21 mouse cellular contexts compared by ENCODE assay signal in genomic region chr11:92084766-92085165, GRCm38 (mm10).
DNase-seq lines count a peak whose midpoint lies in the region; ATAC-seq lines count a peak whose summit lies in the region.
"Had no signal": no experiment of that assay in that cellular context is flagged by ENCODE, and none has a peak within 500 bp of the region (broad histone marks: within the 10 kb centered on the region; RNA-seq: fewer than 3 reads in every experiment).

No protein-coding gene starts in this region.

- peak; percentile 80 for ATAC-seq in frontal cortex, adult (ENCODE audit: low TSS enrichment)
- ATAC-seq: activated CD4-positive, CD25-positive, alpha-beta regulatory T cell, adult 4 months; CD4-positive, CD25-positive, alpha-beta regulatory T cell, adult 4 months; forebrain, embryonic 14.5 days; forebrain, embryonic 16.5 days; Patski had no signal

- no peak for DNase-seq in frontal cortex, postnatal 14 days (ENCODE audit: low spot score in 2 of 2)
- DNase-seq in right cerebral cortex, adult 18-20 months: peak; percentile 7
- DNase-seq in right cerebral cortex, postnatal 4 days: no peak
- no peak for DNase-seq in kidney, postnatal 4 days
- DNase-seq: adrenal gland, adult 8-10 months; adrenal gland, postnatal 14 days; adrenal gland, postnatal 36 days; B cell, adult 2 months; cerebellum, adult 11 months; cerebellum, adult 18-20 months; cerebellum, adult 8-10 months; cerebellum, adult 9-11 months; cerebellum, postnatal 14 days; cerebellum, postnatal 36 days; embryo, embryonic 11 days had no signal
